Mouse (Mus musculus): Measurements from ENCODE around the gene Clip3. TPM values are rescaled to one million over a fixed set of nuclear protein-coding genes. Genes with fewer than 3 reads are reported as not detected.

The Clip3 gene
- polyA plus RNA-seq, 1 experiment from 2014 or later, result 87.2 TPM

GRCm38 (mm10) chr7:30321539-30322284, 30.2 kb downstream of the Clip3 start, which contains the start of gene E130208F15Rik:
TSS of gene E130208F15Rik (plus strand) at chr7:30321740.
- under 1% methylated on average over 63 of the region's 63 CpGs for WGBS
- Histone ChIP-seq H3K27ac (peak within 1 kb of the TSS; percentile 82), H3K9me3 (0 out of 2 replicates have a peak, but pooled peaks cover 5% of the 10 kb centered on the region), H3K4me1 (peaks cover 18% of the 10 kb centered on the region), H3K4me3 (peak within 1 kb of the TSS; percentile 83), H3K9ac (peak within 1 kb of the TSS; percentile 86), H3K36me3 (0 out of 2 replicates have a peak, but pooled peaks cover 4% of the 10 kb centered on the region), H3K27me3 (replicated peaks) (no peaks in the 10 kb centered on the region), H3K4me2 (replicated peaks) (peak within 1 kb of the TSS; percentile 83)
- peak; percentile 71 for ATAC-seq (ENCODE audit: low FRiP score, low read depth)

- under 1% methylated on average over 20 of the region's 20 CpGs for WGBS
- Histone ChIP-seq H3K27ac (peak overlapping the region; percentile 82), H3K27me3 (replicated peaks) (0 out of 2 replicates have a peak, but pooled peaks cover 2% of the 10 kb centered on the region), H3K4me3 (peak overlapping the region; percentile 83), H3K4me1 (peaks cover 21% of the 10 kb centered on the region), H3K4me2 (replicated peaks) (peak overlapping the region; percentile 83), H3K9me3 (0 out of 2 replicates have a peak, but pooled peaks cover 5% of the 10 kb centered on the region), H3K9ac (peak overlapping the region; percentile 86), H3K36me3 (0 out of 2 replicates have a peak, but pooled peaks cover 4% of the 10 kb centered on the region)
- ATAC-seq (ENCODE audit: low FRiP score, low read depth), result peak; percentile 99
Observed at GRCm38 (mm10) chr7:30322285-30322667, 30.7 kb downstream of the Clip3 start.

- peak; percentile 15 for ATAC-seq (ENCODE audit: low FRiP score, low read depth)
Observed at GRCm38 (mm10) chr7:30322865-30323264, 31.3 kb downstream of the Clip3 start.

DNA sequence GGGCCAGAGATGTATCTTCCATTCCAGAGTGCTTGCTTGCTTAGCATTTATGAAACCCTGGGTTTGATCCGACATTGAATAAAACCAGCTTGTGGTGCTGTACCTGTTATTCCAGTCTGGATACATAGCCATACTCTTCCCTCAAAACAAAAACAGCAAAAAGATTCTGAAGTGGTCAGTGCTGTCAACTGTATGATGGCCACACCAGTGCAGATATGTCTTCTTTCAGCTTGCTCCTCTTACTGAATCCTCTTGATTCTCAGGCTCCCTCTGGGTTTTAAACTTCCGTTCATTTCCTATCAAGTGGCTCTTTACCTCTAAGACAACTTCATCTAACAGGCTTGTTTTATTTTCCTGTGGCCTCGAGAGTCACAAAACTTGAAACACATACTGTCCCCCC, 32.3 kb downstream of the Clip3 start, which contains the start of gene Sdhaf1:
Sdhaf1 (minus strand) TSS at position 101 of the 400 bp plus-strand sequence.
- peak within 1 kb of the TSS; percentile 83 for H3K4me3 ChIP-seq
- peak within 1 kb of the TSS; percentile 83 for H3K4me2 ChIP-seq (replicated peaks)
- 0 out of 2 replicates have a peak, but pooled peaks cover 4% of the 10 kb centered on the region for H3K36me3 ChIP-seq
- 0 out of 2 replicates have a peak, but pooled peaks cover 12% of the 10 kb centered on the region for H3K27me3 ChIP-seq (replicated peaks)
- H3K4me1 ChIP-seq, result peaks cover 22% of the 10 kb centered on the region
- WGBS, result 81% methylated on average over 3 of the region's 3 CpGs
- no peak for ATAC-seq (ENCODE audit: low FRiP score, low read depth)
- no peak within 1 kb of the TSS for H3K27ac ChIP-seq
- 0 out of 2 replicates have a peak within 1 kb of the TSS, but pooled peaks have one; percentile 86 for H3K9ac ChIP-seq
- 0 out of 2 replicates have a peak, but pooled peaks cover 5% of the 10 kb centered on the region for H3K9me3 ChIP-seq

More at GRCm38 (mm10) chr7:30322865-30323264, 31.3 kb downstream of the Clip3 start:
- peak overlapping the region; percentile 83 for H3K4me3 ChIP-seq
- 0 out of 2 replicates have a peak, but pooled peaks cover 5% of the 10 kb centered on the region for H3K9me3 ChIP-seq
- 0 out of 2 replicates have a peak overlapping the region, but pooled peaks have one; percentile 86 for H3K9ac ChIP-seq
- 48% methylated on average over 6 of the region's 6 CpGs for WGBS
- H3K27ac ChIP-seq, result no peak overlapping the region
- H3K4me1 ChIP-seq, result peaks cover 22% of the 10 kb centered on the region
- 0 out of 2 replicates have a peak, but pooled peaks cover 4% of the 10 kb centered on the region for H3K36me3 ChIP-seq
- peak overlapping the region; percentile 83 for H3K4me2 ChIP-seq (replicated peaks)
- 0 out of 2 replicates have a peak, but pooled peaks cover 5% of the 10 kb centered on the region for H3K27me3 ChIP-seq (replicated peaks)

DNA sequence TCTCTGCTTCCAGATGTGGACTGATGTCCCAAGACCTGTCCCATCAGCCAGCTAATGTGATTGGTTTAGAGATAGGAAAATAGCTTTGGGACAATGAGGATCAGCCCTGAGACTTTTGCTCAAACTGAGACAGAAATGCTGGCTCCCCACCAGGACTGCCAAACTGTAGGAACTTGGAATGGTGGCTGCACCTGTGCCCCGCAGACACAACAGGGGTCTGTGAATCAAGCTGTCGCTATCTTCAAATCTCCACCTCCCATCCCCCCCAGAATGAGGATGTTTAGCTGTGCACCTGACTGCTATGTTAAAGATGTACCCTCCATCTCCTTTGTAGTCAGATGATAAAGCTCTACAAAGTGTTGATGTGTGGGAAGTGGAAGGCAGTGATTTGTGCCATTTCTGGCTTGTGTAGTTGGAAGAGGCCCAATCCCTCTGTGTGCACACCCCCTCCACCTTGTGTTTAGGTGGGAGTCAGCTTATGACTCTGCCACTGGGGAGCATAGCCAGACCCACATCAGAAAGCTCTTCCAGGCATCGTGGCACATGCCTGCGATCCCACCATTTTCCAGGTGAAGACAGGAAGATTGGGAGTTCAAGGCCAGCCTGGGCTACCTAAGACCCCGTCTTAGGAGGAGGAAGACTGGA, 32.9 kb downstream of the Clip3 start:
- 0 out of 2 replicates have a peak, but pooled peaks cover 15% of the 10 kb centered on the region for H3K27me3 ChIP-seq (replicated peaks)
- H3K9me3 ChIP-seq, result 0 out of 2 replicates have a peak, but pooled peaks cover 5% of the 10 kb centered on the region
- 0 out of 2 replicates have a peak, but pooled peaks cover under 1% of the 10 kb centered on the region for H3K36me3 ChIP-seq
- no peak overlapping the region for H3K4me2 ChIP-seq (replicated peaks)
- no peak overlapping the region for H3K27ac ChIP-seq
- no peak overlapping the region for H3K9ac ChIP-seq
- WGBS, result 83% methylated on average over 5 of the region's 5 CpGs
- ATAC-seq (ENCODE audit: low FRiP score, low read depth), result no peak
- H3K4me3 ChIP-seq, result no peak overlapping the region
- H3K4me1 ChIP-seq, result peaks cover 22% of the 10 kb centered on the region

DNA sequence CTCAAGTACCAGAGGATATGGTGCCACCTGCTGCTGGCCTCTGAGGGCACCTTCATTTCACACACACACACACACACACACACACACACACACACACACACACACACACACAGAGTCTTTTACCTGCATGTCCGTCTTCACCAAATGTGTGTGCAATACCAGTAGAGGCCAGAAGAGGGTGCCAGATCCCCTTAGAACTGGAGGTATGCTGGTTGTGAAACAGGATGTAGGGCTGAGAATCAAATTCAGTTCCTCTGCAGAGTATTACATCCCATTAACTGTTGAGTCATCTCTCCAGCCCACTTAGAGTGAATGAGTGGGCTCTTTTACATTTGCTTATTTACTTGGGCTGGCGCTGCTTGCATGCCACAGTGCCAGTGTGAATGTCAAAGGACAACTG, 33.8 kb downstream of the Clip3 start:
- Histone ChIP-seq H3K27ac (no peak overlapping the region), H3K36me3 (no peaks in the 10 kb centered on the region), H3K4me1 (peaks cover 22% of the 10 kb centered on the region), H3K27me3 (replicated peaks) (0 out of 2 replicates have a peak, but pooled peaks cover 15% of the 10 kb centered on the region), H3K4me3 (no peak overlapping the region), H3K4me2 (replicated peaks) (no peak overlapping the region), H3K9ac (no peak overlapping the region), H3K9me3 (0 out of 2 replicates have a peak, but pooled peaks cover 5% of the 10 kb centered on the region)
- no peak for ATAC-seq (ENCODE audit: low FRiP score, low read depth)
- 42% methylated on average over 2 of the region's 2 CpGs for WGBS

- Histone ChIP-seq H3K9me3 (0 out of 2 replicates have a peak, but pooled peaks cover 5% of the 10 kb centered on the region), H3K9ac (no peak overlapping the region), H3K27me3 (replicated peaks) (0 out of 2 replicates have a peak, but pooled peaks cover 15% of the 10 kb centered on the region), H3K36me3 (no peaks in the 10 kb centered on the region), H3K4me3 (no peak overlapping the region), H3K27ac (no peak overlapping the region), H3K4me2 (replicated peaks) (no peak overlapping the region), H3K4me1 (peaks cover 16% of the 10 kb centered on the region)
- no peak for ATAC-seq (ENCODE audit: low FRiP score, low read depth)
Observed at GRCm38 (mm10) chr7:30326427-30326826, 34.9 kb downstream of the Clip3 start.

- Histone ChIP-seq H3K9me3 (0 out of 2 replicates have a peak, but pooled peaks cover 5% of the 10 kb centered on the region), H3K4me2 (replicated peaks) (no peak overlapping the region), H3K27me3 (replicated peaks) (0 out of 2 replicates have a peak, but pooled peaks cover 15% of the 10 kb centered on the region), H3K9ac (no peak overlapping the region), H3K36me3 (no peaks in the 10 kb centered on the region), H3K4me3 (no peak overlapping the region), H3K27ac (no peak overlapping the region), H3K4me1 (peaks cover 15% of the 10 kb centered on the region; the same call in 1 of the 2 replicates)
- 58% methylated on average over 15 of the region's 15 CpGs for WGBS
- ATAC-seq (ENCODE audit: low FRiP score, low read depth), result no peak
Observed at GRCm38 (mm10) chr7:30327140-30327539, 35.6 kb downstream of the Clip3 start.

DNA sequence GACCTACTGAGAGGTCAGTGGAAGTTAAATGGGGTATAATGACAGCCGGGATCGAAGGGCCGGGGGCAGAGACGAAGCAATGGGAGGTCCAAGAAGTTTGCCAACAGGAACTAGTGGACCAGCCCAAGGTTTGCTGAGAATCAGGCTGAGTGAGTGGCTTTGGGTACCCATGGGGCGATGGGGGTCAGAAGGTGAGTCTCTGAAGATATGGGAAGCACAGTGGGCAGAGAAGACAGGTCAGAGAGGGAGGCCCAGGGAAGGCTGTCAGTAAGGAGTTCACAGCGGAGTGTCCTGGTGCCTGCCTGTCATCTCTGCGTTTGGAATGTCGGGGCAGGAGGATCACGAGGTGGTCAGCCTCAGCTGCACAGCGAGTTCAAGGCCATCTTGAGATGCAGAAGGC, 36.9 kb downstream of the Clip3 start:
- H3K4me3 ChIP-seq, result no peak overlapping the region
- no peak for ATAC-seq (ENCODE audit: low FRiP score, low read depth)
- 0 out of 2 replicates have a peak, but pooled peaks cover 15% of the 10 kb centered on the region for H3K27me3 ChIP-seq (replicated peaks)
- no peak overlapping the region for H3K27ac ChIP-seq
- H3K9ac ChIP-seq, result no peak overlapping the region
- no peak overlapping the region for H3K4me2 ChIP-seq (replicated peaks)
- WGBS, result 27% methylated on average over 10 of the region's 10 CpGs
- no peaks in the 10 kb centered on the region for H3K36me3 ChIP-seq
- 0 out of 2 replicates have a peak, but pooled peaks cover 5% of the 10 kb centered on the region for H3K9me3 ChIP-seq
- peaks cover 9% of the 10 kb centered on the region; the same call in 1 of the 2 replicates for H3K4me1 ChIP-seq

- 7% methylated on average over 13 of the region's 13 CpGs for WGBS
- ATAC-seq (ENCODE audit: low FRiP score, low read depth), result peak; percentile 92
- H3K4me1 ChIP-seq, result peaks cover 9% of the 10 kb centered on the region; the same call in 1 of the 2 replicates
- no peak overlapping the region for H3K4me3 ChIP-seq
- no peak overlapping the region for H3K27ac ChIP-seq
- peak overlapping the region; percentile 50 for H3K4me2 ChIP-seq (replicated peaks)
- no peaks in the 10 kb centered on the region for H3K9me3 ChIP-seq
- H3K36me3 ChIP-seq, result no peaks in the 10 kb centered on the region
- H3K27me3 ChIP-seq (replicated peaks), result peaks cover 34% of the 10 kb centered on the region
- no peak overlapping the region for H3K9ac ChIP-seq
Observed at GRCm38 (mm10) chr7:30331887-30332286, 40.4 kb downstream of the Clip3 start.

DNA sequence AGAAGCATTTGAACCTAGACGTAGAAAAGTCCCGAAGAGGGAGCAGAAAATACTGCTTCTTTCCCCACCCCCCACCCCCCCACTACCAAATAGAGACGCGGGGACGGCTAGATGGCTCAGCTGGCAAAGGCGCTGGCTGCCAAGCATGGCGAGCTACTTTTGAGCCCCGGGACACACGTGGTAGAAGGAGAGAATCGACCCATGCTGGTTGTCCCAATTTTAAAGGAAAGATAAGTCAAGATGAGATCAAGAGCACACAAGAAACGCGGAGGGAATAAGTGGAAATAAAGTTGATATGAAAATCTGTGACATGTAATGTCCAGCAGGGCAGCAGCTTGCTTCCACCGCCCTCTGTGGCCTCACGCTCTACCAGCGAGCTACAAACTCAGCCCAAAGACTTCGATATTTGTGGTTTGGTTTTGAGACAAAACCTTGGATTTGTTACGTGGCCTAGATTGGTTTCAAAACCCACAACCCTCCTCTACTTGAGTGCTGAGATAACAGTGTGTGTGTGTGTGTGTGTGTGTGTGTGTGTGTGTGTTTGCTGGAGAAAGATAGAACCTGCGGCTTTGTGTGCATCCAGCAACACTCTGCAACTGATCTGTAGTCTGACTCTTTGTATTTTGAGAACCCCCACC, 41.2 kb downstream of the Clip3 start:
- H3K4me2 ChIP-seq (replicated peaks), result peak overlapping the region; percentile 50
- H3K9ac ChIP-seq, result no peak overlapping the region
- 68% methylated on average over 18 of the region's 18 CpGs for WGBS
- peaks cover 5% of the 10 kb centered on the region; the same call in 1 of the 2 replicates for H3K4me1 ChIP-seq
- no peak for ATAC-seq (ENCODE audit: low FRiP score, low read depth)
- H3K27me3 ChIP-seq (replicated peaks), result peaks cover 29% of the 10 kb centered on the region
- H3K27ac ChIP-seq, result no peak overlapping the region
- no peak overlapping the region for H3K4me3 ChIP-seq
- H3K36me3 ChIP-seq, result no peaks in the 10 kb centered on the region
- no peaks in the 10 kb centered on the region for H3K9me3 ChIP-seq

Data from neural tube, embryonic 12.5 days (tissue).